Mouse (Mus musculus): ENCODE measurements at regions not wholly inside any gene's neighbourhood (a gene's known extent, or its start where the extent isn't known, plus 50 kb on each side); places are given as distances from the start of the nearest gene placed in this dataset.

- no peak for DNase-seq (ENCODE audit: low spot score in 2 of 2)
These were observed 96.2 kb downstream of the Pdgfra start for GRCm38 (mm10) chr5:75248279-75248678.

- DNase-seq (ENCODE audit: low spot score in 2 of 2): no peak
These were observed 97.6 kb downstream of the Pdgfra start for GRCm38 (mm10) chr5:75249671-75250070.

- DNase-seq (ENCODE audit: low spot score in 2 of 2): no peak
These were observed 101.3 kb downstream of the Pdgfra start for GRCm38 (mm10) chr5:75253349-75253748.

GRCm38 (mm10) chr5:75253830-75254229 lies 101.7 kb downstream of the Pdgfra start:
- no peak for DNase-seq (ENCODE audit: low spot score in 2 of 2)

- no peak for DNase-seq (ENCODE audit: low spot score in 2 of 2)
These were observed 104.1 kb downstream of the Pdgfra start for GRCm38 (mm10) chr5:75256186-75256585.

GRCm38 (mm10) chr5:75257067-75257466 lies 105.0 kb downstream of the Pdgfra start:
- DNase-seq (ENCODE audit: low spot score in 2 of 2): no peak

- DNase-seq (ENCODE audit: low spot score in 2 of 2): peak; percentile 55 to 59
These were observed 108.2 kb downstream of the Pdgfra start for GRCm38 (mm10) chr5:75260247-75260646.

GRCm38 (mm10) chr5:75266111-75266676 lies 114.1 kb downstream of the Pdgfra start:
- DNase-seq (ENCODE audit: low spot score in 2 of 2): no peak

GRCm38 (mm10) chr5:75266871-75267270 lies 114.8 kb downstream of the Pdgfra start:
- DNase-seq (ENCODE audit: low spot score in 2 of 2): no peak

- DNase-seq (ENCODE audit: low spot score in 2 of 2): no peak
These were observed 115.7 kb downstream of the Pdgfra start for GRCm38 (mm10) chr5:75267766-75268165.

GRCm38 (mm10) chr5:75278041-75278440 lies 125.9 kb downstream of the Pdgfra start:
- no peak for DNase-seq (ENCODE audit: low spot score in 2 of 2)

GRCm38 (mm10) chr5:75279561-75280171 lies 127.6 kb downstream of the Pdgfra start:
- no peak for DNase-seq (ENCODE audit: low spot score in 2 of 2)

GRCm38 (mm10) chr5:75280698-75281097 lies 128.6 kb downstream of the Pdgfra start:
- no peak for DNase-seq (ENCODE audit: low spot score in 2 of 2)

GRCm38 (mm10) chr5:75281510-75281909 lies 129.4 kb downstream of the Pdgfra start:
- no peak for DNase-seq (ENCODE audit: low spot score in 2 of 2)

GRCm38 (mm10) chr5:75282617-75283016 lies 130.5 kb downstream of the Pdgfra start:
- no peak for DNase-seq (ENCODE audit: low spot score in 2 of 2)

GRCm38 (mm10) chr5:75283841-75284240 lies 131.7 kb downstream of the Pdgfra start:
- DNase-seq (ENCODE audit: low spot score in 2 of 2): peak in 1 of 2 experiments; percentile 21

- no peak for DNase-seq (ENCODE audit: low spot score in 2 of 2)
These were observed 133.9 kb downstream of the Pdgfra start for GRCm38 (mm10) chr5:75285950-75286349.

GRCm38 (mm10) chr5:75295676-75296075 lies 143.6 kb downstream of the Pdgfra start:
- DNase-seq (ENCODE audit: low spot score in 2 of 2): no peak

- no peak for DNase-seq (ENCODE audit: low spot score in 2 of 2)
These were observed 160.8 kb downstream of the Pdgfra start for GRCm38 (mm10) chr5:75312897-75313296.

GRCm38 (mm10) chr5:75315956-75316355 lies 163.9 kb downstream of the Pdgfra start:
- no peak for DNase-seq (ENCODE audit: low spot score in 2 of 2)

- DNase-seq (ENCODE audit: low spot score in 2 of 2): no peak
These were observed 168.4 kb downstream of the Pdgfra start for GRCm38 (mm10) chr5:75320536-75320935.

GRCm38 (mm10) chr5:75334050-75334449 lies 182.0 kb downstream of the Pdgfra start:
- DNase-seq (ENCODE audit: low spot score in 2 of 2): no peak

- DNase-seq (ENCODE audit: low spot score in 2 of 2): peak; percentile 6 to 16
These were observed 184.4 kb downstream of the Pdgfra start for GRCm38 (mm10) chr5:75336454-75336853.

- peak; percentile 59 to 71 for DNase-seq (ENCODE audit: low spot score in 2 of 2)
These were observed 186.3 kb downstream of the Pdgfra start for GRCm38 (mm10) chr5:75338439-75338838.

Measured in right cerebral cortex, adult 2 months (tissue).